Mouse (Mus musculus) megakaryocyte, embryonic 14.5 days (primary cell): ENCODE measurements around the gene Heca.

Experiments used
- FLI1 ChIP-seq: IDR thresholded peaks from 2 replicates; pipeline ENCODE4 v1.6.1; 2012; ENCODE audit warnings: low read length, inconsistent platforms, mixed read lengths
- GATA1 ChIP-seq: IDR thresholded peaks from 3 replicates; pipeline ENCODE4 v1.6.1; 2012; ENCODE audit warnings: mixed read lengths, low read length, inconsistent platforms, borderline replicate concordance

DNA sequence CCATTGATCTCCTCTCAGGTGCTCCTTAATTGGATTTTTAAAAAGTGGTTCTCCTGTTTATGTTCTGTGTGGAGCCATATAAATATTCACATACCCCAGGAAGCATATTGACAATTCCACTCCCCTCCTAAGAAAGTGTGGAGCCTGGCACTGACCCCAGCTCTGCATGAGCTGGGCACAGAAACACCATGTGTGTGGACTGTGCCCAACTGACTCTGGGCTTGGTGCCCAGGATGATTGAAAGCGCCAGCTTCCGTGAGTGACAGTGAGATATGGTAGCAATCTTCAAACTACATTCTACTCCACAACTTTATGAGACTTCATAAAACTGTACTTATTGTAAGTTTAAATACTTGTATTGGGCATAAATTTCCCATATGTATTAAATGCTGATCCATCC is 35.4 kb upstream of the Heca start:
- no peak for TF ChIP-seq GATA1
- no peak for TF ChIP-seq FLI1
